Mouse (Mus musculus) embryonic facial prominence, embryonic 14.5 days (tissue): Measurements from ENCODE around the gene Taf6l. TPM values are rescaled to one million over a fixed set of nuclear protein-coding genes. Genes with fewer than 3 reads are reported as not detected.
A peak's percentile ranks its signal among the peaks of the same experiment; 100 is the strongest.

Experiments
- ATAC-seq: fragments of 200-750 bp; cut with Nextera tagmentation; 2 replicates; pipeline ENCODE4 v1.8.0; 2017; ENCODE audit warnings: low read depth, moderate number of reproducible peaks, moderate TSS enrichment
- DNase-seq: peaks from one replicate; pipeline ENCODE4 v3.0.0-alpha.2; 2015; ENCODE audit warnings: low spot score
- H3K27ac ChIP-seq: fragments of 300-500 bp; sonication (generic); replicated peaks from 2 replicates; pipeline ENCODE4 v1.5.1; 2014; ENCODE audit warnings: low read depth, mild to moderate bottlenecking, low read length, moderate library complexity
- H3K27me3 ChIP-seq: fragments of 300-500 bp; sonication (generic); replicated peaks from 2 replicates; pipeline ENCODE4 v1.6.1; 2014; ENCODE audit warnings: low read length; ENCODE audit not compliant: control insufficient read depth, insufficient read depth
- H3K36me3 ChIP-seq: fragments of 300-500 bp; sonication (generic); 2 replicates; pipeline ENCODE4 v1.6.1; 2014; ENCODE audit warnings: low read length, mixed read lengths; ENCODE audit not compliant: control insufficient read depth, insufficient read depth
- H3K4me1 ChIP-seq: fragments of 300-500 bp; sonication (generic); 2 replicates; pipeline ENCODE4 v1.6.1; 2014; ENCODE audit warnings: antibody characterized with exemption, low read length; ENCODE audit not compliant: control insufficient read depth, insufficient read depth
- H3K4me2 ChIP-seq: fragments of 300-500 bp; sonication (generic); 2 replicates; pipeline ENCODE4 v1.6.1; 2014; ENCODE audit warnings: low read depth, mild to moderate bottlenecking, low read length, moderate library complexity, mixed read lengths
- H3K4me3 ChIP-seq: fragments of 300-500 bp; sonication (generic); 2 replicates; pipeline ENCODE4 v1.5.1; 2014; ENCODE audit warnings: low read depth, mild to moderate bottlenecking, low read length
- H3K9ac ChIP-seq: fragments of 300-500 bp; sonication (generic); 2 replicates; pipeline ENCODE4 v1.6.1; 2014; ENCODE audit warnings: low read depth, mild to moderate bottlenecking, low read length, moderate library complexity, mixed read lengths
- H3K9me3 ChIP-seq: fragments of 300-500 bp; sonication (generic); 2 replicates; pipeline ENCODE4 v1.6.1; 2016; ENCODE audit warnings: low read length; ENCODE audit not compliant: control insufficient read depth
- WGBS: fragments of 180-500 bp; shearing (Covaris S2); extraction: QIAGEN DNeasy Blood & Tissue Kit; methylation state at CpG from one replicate; pipeline ENCODE4 v1.1.7; 2014; 5-methylcytosine and 5-hydroxymethylcytosine counted together
- polyA plus RNA-seq: library from polyadenylated mRNA; unstranded; fragments of >200 nt; fragmentation: Nextera tagmentation; extraction: Ambion mirVana; gene quantifications from 2 replicates; pipeline ENCODE4 v1.2.1, GENCODE M21; 2014

The Taf6l gene
- polyA plus RNA-seq, 1 experiment from 2014 or later, result 16.5 TPM

DNA sequence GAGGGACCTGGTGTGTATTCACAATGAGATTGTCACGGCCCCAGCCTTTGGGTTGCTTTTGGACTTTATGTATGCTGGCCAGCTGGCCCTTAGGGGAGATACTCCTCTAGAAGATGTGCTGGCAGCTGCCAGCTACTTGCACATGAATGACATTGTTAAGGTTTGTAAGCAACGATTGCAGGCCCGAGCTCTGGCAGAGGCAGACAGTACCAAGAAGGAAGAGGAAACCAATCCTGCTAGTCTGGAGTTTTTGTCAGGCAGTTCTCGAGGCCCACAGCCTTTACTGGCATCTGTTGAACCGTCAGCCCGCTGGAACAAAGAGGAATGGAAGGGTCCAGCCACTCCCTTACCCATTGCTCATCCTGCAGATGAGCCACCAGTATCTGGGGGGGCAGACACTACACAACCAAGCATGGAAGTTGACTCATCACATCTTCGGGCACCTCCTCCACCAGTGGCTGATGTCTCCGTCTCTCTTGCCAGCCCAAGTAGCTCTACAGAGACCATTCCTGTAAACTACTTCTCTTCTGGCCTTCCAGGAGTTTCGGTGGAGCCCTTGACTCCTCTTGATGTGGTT, 17.1 kb upstream of the Taf6l start:
- ATAC-seq (no peak), DNase-seq (no peak)
- 0 out of 2 replicates have a peak overlapping the region, but pooled peaks have one; percentile 31 for H3K9ac ChIP-seq

GRCm38 (mm10) chr19:8802130-8802821, 16.1 kb upstream of the Taf6l start, which contains the start of gene Zbtb3:
Zbtb3 (plus strand) TSS chr19:8802555.
- peaks cover 31% of the 10 kb centered on the region for H3K36me3 ChIP-seq
- peak; percentile 98 for ATAC-seq
- H3K4me1 ChIP-seq, result peaks cover 10% of the 10 kb centered on the region; the same call in 1 of the 2 replicates
- H3K27ac ChIP-seq, result peak within 1 kb of the TSS; percentile 81
- H3K9ac ChIP-seq, result peak within 1 kb of the TSS; percentile 55
- peak; percentile 100 for DNase-seq
- H3K9me3 ChIP-seq, result no peaks in the 10 kb centered on the region
- H3K4me3 ChIP-seq, result peak within 1 kb of the TSS; percentile 52
- WGBS, result under 1% methylated on average over 30 of the region's 30 CpGs
- H3K4me2 ChIP-seq, result peak within 1 kb of the TSS; percentile 59
- no peaks in the 10 kb centered on the region for H3K27me3 ChIP-seq

More for the DNA sequence above, 17.1 kb upstream of the Taf6l start:
- H3K4me1 ChIP-seq, result 0 out of 2 replicates have a peak, but pooled peaks cover 6% of the 10 kb centered on the region
- peaks cover 39% of the 10 kb centered on the region for H3K36me3 ChIP-seq
- H3K27ac ChIP-seq, result peak overlapping the region; percentile 81; the same call in 1 of the 2 replicates
- no peaks in the 10 kb centered on the region for H3K9me3 ChIP-seq
- H3K4me3 ChIP-seq, result peak overlapping the region; percentile 52; the same call in 1 of the 2 replicates
- H3K27me3 ChIP-seq, result no peaks in the 10 kb centered on the region
- H3K4me2 ChIP-seq, result peak overlapping the region; percentile 59
- 93% methylated on average over 9 of the region's 9 CpGs for WGBS

GRCm38 (mm10) chr19:8798947-8799315, 12.7 kb upstream of the Taf6l start:
- ATAC-seq (no peak), DNase-seq (no peak)
- H3K27ac ChIP-seq, result no peak overlapping the region
- peaks cover 31% of the 10 kb centered on the region for H3K36me3 ChIP-seq
- H3K27me3 ChIP-seq, result no peaks in the 10 kb centered on the region
- H3K4me3 ChIP-seq, result peak overlapping the region; percentile 67; the same call in 1 of the 2 replicates
- H3K4me2 ChIP-seq, result peak overlapping the region; percentile 18
- H3K4me1 ChIP-seq, result peaks cover 10% of the 10 kb centered on the region; the same call in 1 of the 2 replicates
- H3K9me3 ChIP-seq, result no peaks in the 10 kb centered on the region
- H3K9ac ChIP-seq, result no peak overlapping the region

GRCm38 (mm10) chr19:8798264-8798946, 12.2 kb upstream of the Taf6l start, which contains the start of gene Polr2g:
Polr2g (minus strand) TSS chr19:8798577.
- WGBS, result under 1% methylated on average over 22 of the region's 25 CpGs
- Histone ChIP-seq H3K27ac (peak within 1 kb of the TSS; percentile 36; the same call in 1 of the 2 replicates), H3K4me3 (peak within 1 kb of the TSS; percentile 67), H3K27me3 (no peaks in the 10 kb centered on the region), H3K9me3 (no peaks in the 10 kb centered on the region), H3K4me2 (peak within 1 kb of the TSS; percentile 88), H3K36me3 (peaks cover 36% of the 10 kb centered on the region), H3K9ac (peak within 1 kb of the TSS; percentile 70), H3K4me1 (peaks cover 10% of the 10 kb centered on the region; the same call in 1 of the 2 replicates)
- DNase-seq (peak; percentile 97), ATAC-seq (peak; percentile 77)

DNA sequence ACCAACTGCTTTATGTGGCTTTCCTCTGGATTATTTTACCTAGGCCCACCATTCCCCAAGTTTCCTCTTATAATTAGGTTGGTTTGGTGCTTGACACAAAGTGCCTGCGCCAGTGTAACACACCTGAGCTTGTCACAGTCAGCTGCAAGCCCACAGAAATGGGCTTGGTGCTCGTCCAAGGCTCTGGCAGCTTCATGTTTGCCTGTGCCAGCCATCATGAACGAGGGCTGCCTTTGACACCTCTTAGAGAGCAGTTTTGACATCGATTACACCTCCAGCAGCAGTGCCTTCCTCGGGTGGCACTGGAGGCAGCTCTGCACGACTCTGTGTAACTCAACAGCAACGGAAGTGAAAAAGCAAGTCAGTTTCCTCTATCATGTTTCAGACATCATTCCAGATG, 4.0 kb upstream of the Taf6l start:
- 83% methylated on average over 7 of the region's 7 CpGs for WGBS
- Histone ChIP-seq H3K36me3 (peaks cover 30% of the 10 kb centered on the region), H3K4me1 (peaks cover 3% of the 10 kb centered on the region; the same call in 1 of the 2 replicates), H3K4me3 (no peak overlapping the region), H3K27me3 (no peaks in the 10 kb centered on the region), H3K4me2 (no peak overlapping the region), H3K9ac (no peak overlapping the region), H3K27ac (no peak overlapping the region), H3K9me3 (0 out of 2 replicates have a peak, but pooled peaks cover 2% of the 10 kb centered on the region)
- DNase-seq (no peak), ATAC-seq (no peak)

- peaks cover 3% of the 10 kb centered on the region; the same call in 1 of the 2 replicates for H3K4me1 ChIP-seq
- no peak overlapping the region for H3K4me2 ChIP-seq
- H3K9ac ChIP-seq, result no peak overlapping the region
- no peak for DNase-seq
- no peaks in the 10 kb centered on the region for H3K27me3 ChIP-seq
- 42% methylated on average over 1 of the region's 1 CpGs for whole genome bisulfite sequencing
- peaks cover 20% of the 10 kb centered on the region for H3K36me3 ChIP-seq
- no peak for ATAC-seq
- no peak overlapping the region for H3K4me3 ChIP-seq
- 0 out of 2 replicates have a peak, but pooled peaks cover 2% of the 10 kb centered on the region for H3K9me3 ChIP-seq
- no peak overlapping the region for H3K27ac ChIP-seq
Observed at GRCm38 (mm10) chr19:8789171-8789570, 3.0 kb upstream of the Taf6l start.

DNA sequence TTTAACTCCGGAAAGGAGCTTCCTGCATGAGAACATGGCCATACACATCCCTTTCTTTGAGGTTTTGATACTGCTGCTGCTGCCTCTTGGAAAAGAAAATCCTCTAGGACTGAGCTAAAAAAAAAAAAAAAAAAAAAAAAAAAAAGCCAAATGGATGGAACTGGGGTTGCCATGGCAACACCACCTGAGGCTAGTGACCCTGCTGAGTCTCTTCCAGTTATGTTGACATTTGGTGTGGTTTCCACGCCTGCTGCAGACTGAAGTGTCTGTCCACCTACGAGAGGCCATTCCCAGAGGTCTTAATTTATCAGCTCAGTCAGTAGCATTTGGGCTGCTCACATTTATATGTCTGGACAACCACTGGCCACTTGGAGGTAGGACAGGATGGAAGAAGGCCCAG, 2.3 kb upstream of the Taf6l start:
- no peak overlapping the region for H3K27ac ChIP-seq
- peaks cover 15% of the 10 kb centered on the region for H3K36me3 ChIP-seq
- WGBS, result 21% methylated on average over 3 of the region's 3 CpGs
- no peak overlapping the region for H3K9ac ChIP-seq
- no peaks in the 10 kb centered on the region for H3K27me3 ChIP-seq
- no peak overlapping the region for H3K4me3 ChIP-seq
- ATAC-seq (no peak), DNase-seq (no peak)
- peaks cover 3% of the 10 kb centered on the region; the same call in 1 of the 2 replicates for H3K4me1 ChIP-seq
- H3K4me2 ChIP-seq, result no peak overlapping the region
- H3K9me3 ChIP-seq, result 0 out of 2 replicates have a peak, but pooled peaks cover 2% of the 10 kb centered on the region

DNA sequence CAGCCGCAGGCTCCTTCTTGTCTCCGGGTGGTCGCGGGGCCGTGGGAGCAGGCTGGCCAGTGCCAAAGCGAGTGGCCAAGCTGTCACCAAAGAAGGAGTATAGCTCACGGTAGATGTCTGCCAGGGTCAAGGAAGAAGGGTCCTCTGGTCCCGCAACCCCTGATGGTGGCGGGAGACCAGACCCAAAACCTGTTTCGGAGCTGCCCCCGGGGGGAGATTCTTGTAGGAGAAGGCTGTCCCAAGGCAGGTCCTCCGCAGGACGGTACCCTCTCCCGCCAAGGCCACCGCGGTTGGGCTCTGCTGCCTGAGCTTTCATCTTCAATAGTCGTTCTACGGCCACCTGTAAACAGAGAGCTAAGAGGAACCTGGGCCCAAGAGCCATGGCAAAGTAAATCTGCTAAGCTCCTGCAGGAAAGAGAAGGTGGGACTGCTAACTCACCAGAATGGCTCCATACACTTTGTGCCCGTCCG, 11.2 kb downstream of the Taf6l start:
- Histone ChIP-seq H3K36me3 (peaks cover 38% of the 10 kb centered on the region), H3K27ac (peak overlapping the region; percentile 99), H3K9ac (peak overlapping the region; percentile 82), H3K9me3 (no peaks in the 10 kb centered on the region), H3K27me3 (no peaks in the 10 kb centered on the region), H3K4me1 (peaks cover 20% of the 10 kb centered on the region), H3K4me2 (peak overlapping the region; percentile 95), H3K4me3 (peak overlapping the region; percentile 60)
- DNase-seq (no peak), ATAC-seq (no peak; the same call in 1 of the 2 replicates)
- WGBS, result 4% methylated on average over 19 of the region's 20 CpGs
